Mouse (Mus musculus): ENCODE data around the gene Zmym2. TPM values are rescaled to one million over a fixed set of nuclear protein-coding genes. Genes with fewer than 3 reads are reported as not detected.

The Zmym2 gene
- polyA plus RNA-seq, 2 experiments, result 6.6 to 6.7 TPM

DNA sequence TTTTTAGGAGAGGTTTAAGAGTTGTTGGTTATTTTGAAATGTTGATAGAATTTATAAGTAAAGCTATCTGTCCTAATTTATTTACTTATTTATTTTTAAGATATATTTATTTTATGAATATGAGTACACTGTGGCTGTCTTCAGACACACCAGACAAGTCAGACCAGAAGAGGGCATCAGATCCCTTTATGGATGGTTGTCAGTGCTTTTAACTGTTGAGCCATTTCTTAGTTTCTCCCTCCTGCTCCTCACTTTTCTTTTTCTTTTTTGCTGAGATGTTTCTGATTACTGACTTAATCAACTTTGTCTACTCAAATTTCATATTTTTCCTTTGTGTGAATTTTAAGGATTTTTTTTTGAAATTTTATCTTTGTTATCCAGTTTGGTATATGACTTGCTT lies 13.2 kb downstream of the Zmym2 start:
- no peaks in the 10 kb centered on the region; the same call in 1 of the 2 replicates for H3K36me3 ChIP-seq (replicated peaks; ENCODE audit: control insufficient read depth, insufficient read depth, low read depth)
- H3K27me3 ChIP-seq (ENCODE audit: control insufficient read depth, insufficient read depth, low read length), result no peaks in the 10 kb centered on the region
- H3K9me3 ChIP-seq (ENCODE audit: control insufficient read depth, low read length), result no peaks in the 10 kb centered on the region
- no peak overlapping the region for H3K27ac ChIP-seq
- TF ChIP-seq EP300 (IDR thresholded peaks at IDR 0.05; ENCODE audit: low read depth) (no peak), CTCF (IDR thresholded peaks at IDR 0.05; ENCODE audit: low read depth) (no peak)
- DNase-seq (ENCODE audit: low read depth in 3 of 3, low spot score in 3 of 3), result no peak
- no peaks in the 10 kb centered on the region for H3K4me1 ChIP-seq (replicated peaks; ENCODE audit: control insufficient read depth in 2 of 2, insufficient read depth in 2 of 2, low read length in 1 of 2)
- ATAC-seq (ENCODE audit: insufficient read depth), result no peak
- no peak overlapping the region for H3K9ac ChIP-seq (replicated peaks)
- no peak overlapping the region for H3K4me2 ChIP-seq (ENCODE audit: low read depth)
- H3K4me3 ChIP-seq (ENCODE audit: insufficient read depth in 1 of 2, low read depth in 2 of 2, low read length in 2 of 2), result no peak overlapping the region

DNA sequence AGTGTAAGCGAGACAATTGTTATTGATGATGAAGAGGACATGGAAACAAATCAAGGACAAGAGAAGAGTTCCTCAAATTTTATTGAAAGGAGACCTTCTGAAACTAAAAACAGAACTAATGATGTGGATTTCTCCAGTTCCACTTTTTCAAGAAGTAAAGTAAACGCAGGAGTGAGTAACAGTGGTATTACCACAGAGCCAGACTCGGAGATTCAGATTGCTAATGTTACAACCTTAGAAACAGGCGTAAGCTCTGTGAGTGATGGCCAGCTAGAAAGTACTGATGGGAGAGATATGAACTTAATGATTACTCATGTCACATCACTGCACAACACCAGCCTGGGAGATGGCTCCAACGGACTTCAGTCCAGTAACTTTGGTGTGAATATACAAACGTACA lies 16.6 kb downstream of the Zmym2 start:
- Histone ChIP-seq H3K27me3 (ENCODE audit: control insufficient read depth, insufficient read depth, low read length) (no peaks in the 10 kb centered on the region), H3K9ac (replicated peaks) (no peak overlapping the region), H3K9me3 (ENCODE audit: control insufficient read depth, low read length) (no peaks in the 10 kb centered on the region), H3K4me1 (replicated peaks; ENCODE audit: control insufficient read depth in 2 of 2, insufficient read depth in 2 of 2, low read length in 1 of 2) (no peaks in the 10 kb centered on the region), H3K4me2 (ENCODE audit: low read depth) (no peak overlapping the region), H3K4me3 (ENCODE audit: insufficient read depth in 1 of 2, low read depth in 2 of 2, low read length in 2 of 2) (no peak overlapping the region), H3K36me3 (replicated peaks; ENCODE audit: control insufficient read depth, insufficient read depth, low read depth) (no peaks in the 10 kb centered on the region; the same call in 1 of the 2 replicates), H3K27ac (no peak overlapping the region)
- DNase-seq (ENCODE audit: low read depth in 3 of 3, low spot score in 3 of 3) (no peak), ATAC-seq (ENCODE audit: insufficient read depth) (no peak)
- TF ChIP-seq EP300 (IDR thresholded peaks at IDR 0.05; ENCODE audit: low read depth), result no peak
- TF ChIP-seq CTCF (IDR thresholded peaks at IDR 0.05; ENCODE audit: low read depth), result no peak
- WGBS (ENCODE audit: insufficient replicate concordance), result 74% methylated on average over 6 of the region's 6 CpGs

- Histone ChIP-seq H3K9ac (replicated peaks) (no peak overlapping the region), H3K36me3 (replicated peaks; ENCODE audit: control insufficient read depth, insufficient read depth, low read depth) (no peaks in the 10 kb centered on the region; the same call in 1 of the 2 replicates), H3K9me3 (ENCODE audit: control insufficient read depth, low read length) (no peaks in the 10 kb centered on the region), H3K27ac (no peak overlapping the region), H3K27me3 (ENCODE audit: control insufficient read depth, insufficient read depth, low read length) (no peaks in the 10 kb centered on the region), H3K4me1 (replicated peaks; ENCODE audit: control insufficient read depth in 2 of 2, insufficient read depth in 2 of 2, low read length in 1 of 2) (no peaks in the 10 kb centered on the region), H3K4me2 (ENCODE audit: low read depth) (no peak overlapping the region), H3K4me3 (ENCODE audit: insufficient read depth in 1 of 2, low read depth in 2 of 2, low read length in 2 of 2) (no peak overlapping the region)
- WGBS (ENCODE audit: insufficient replicate concordance), result 68% methylated on average over 1 of the region's 1 CpGs
- no peak for ATAC-seq (ENCODE audit: insufficient read depth)
- TF ChIP-seq EP300 (IDR thresholded peaks at IDR 0.05; ENCODE audit: low read depth), result no peak
- no peak for TF ChIP-seq CTCF (IDR thresholded peaks at IDR 0.05; ENCODE audit: low read depth)
- DNase-seq (ENCODE audit: low read depth in 3 of 3, low spot score in 3 of 3), result no peak
Measured at GRCm38 (mm10) chr14:56905696-56906095, 19.2 kb downstream of the Zmym2 start.

DNA sequence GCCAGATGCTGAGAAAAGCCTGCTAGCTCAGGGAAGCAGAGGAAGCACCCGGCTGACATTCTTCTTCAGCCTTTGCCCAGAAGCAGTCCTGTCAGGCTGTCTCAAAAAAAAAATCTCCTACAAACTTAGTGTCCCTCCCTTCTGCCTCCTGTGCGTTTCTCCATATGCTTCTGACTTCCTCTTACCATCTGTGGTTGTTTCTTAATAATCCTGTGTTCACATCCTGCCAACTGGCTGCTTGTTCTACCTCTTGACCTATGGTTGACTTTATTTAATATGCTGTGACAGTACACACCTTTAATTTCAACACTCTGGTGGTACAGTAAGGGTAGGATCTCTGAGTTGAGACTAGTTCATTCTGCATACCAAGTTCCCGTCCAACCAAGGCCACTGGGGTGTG lies 32.1 kb downstream of the Zmym2 start:
- Histone ChIP-seq H3K27me3 (ENCODE audit: control insufficient read depth, insufficient read depth, low read length) (no peaks in the 10 kb centered on the region), H3K4me2 (ENCODE audit: low read depth) (no peak overlapping the region), H3K36me3 (replicated peaks; ENCODE audit: control insufficient read depth, insufficient read depth, low read depth) (0 out of 2 replicates have a peak, but pooled peaks cover 2% of the 10 kb centered on the region), H3K9me3 (ENCODE audit: control insufficient read depth, low read length) (no peaks in the 10 kb centered on the region), H3K4me3 (ENCODE audit: insufficient read depth in 1 of 2, low read depth in 2 of 2, low read length in 2 of 2) (no peak overlapping the region), H3K4me1 (replicated peaks; ENCODE audit: control insufficient read depth in 2 of 2, insufficient read depth in 2 of 2, low read length in 1 of 2) (no peaks in the 10 kb centered on the region), H3K27ac (no peak overlapping the region), H3K9ac (replicated peaks) (no peak overlapping the region)
- no peak for ATAC-seq (ENCODE audit: insufficient read depth)
- TF ChIP-seq CTCF (IDR thresholded peaks at IDR 0.05; ENCODE audit: low read depth) (no peak), EP300 (IDR thresholded peaks at IDR 0.05; ENCODE audit: low read depth) (no peak)
- 51% methylated on average over 3 of the region's 3 CpGs for WGBS (ENCODE audit: insufficient replicate concordance)
- no peak for DNase-seq (ENCODE audit: low read depth in 3 of 3, low spot score in 3 of 3)

DNA sequence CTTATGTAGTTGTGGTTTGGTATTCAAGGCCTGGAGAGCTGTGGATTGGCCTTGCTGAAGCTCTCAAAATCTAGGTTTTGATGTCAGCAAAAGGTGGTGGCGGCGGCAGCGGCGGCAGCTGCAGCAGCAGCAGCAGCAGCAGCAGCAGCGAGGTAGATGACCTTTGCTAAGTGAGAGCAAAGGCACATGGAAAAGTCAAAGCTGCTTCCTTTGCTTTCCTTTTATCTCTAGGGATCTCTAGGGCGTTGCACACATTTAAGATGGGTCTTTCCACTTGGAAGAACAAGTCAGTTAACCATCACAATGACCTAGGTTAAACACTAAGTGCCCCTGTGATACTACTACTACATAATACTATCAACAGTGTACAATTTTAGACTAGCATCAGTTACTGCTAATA lies 49.0 kb downstream of the Zmym2 start:
- Histone ChIP-seq H3K9ac (replicated peaks) (no peak overlapping the region), H3K9me3 (ENCODE audit: control insufficient read depth, low read length) (no peaks in the 10 kb centered on the region), H3K27ac (no peak overlapping the region), H3K4me1 (replicated peaks; ENCODE audit: control insufficient read depth in 2 of 2, insufficient read depth in 2 of 2, low read length in 1 of 2) (no peaks in the 10 kb centered on the region), H3K36me3 (replicated peaks; ENCODE audit: control insufficient read depth, insufficient read depth, low read depth) (peaks cover 2% of the 10 kb centered on the region), H3K27me3 (ENCODE audit: control insufficient read depth, insufficient read depth, low read length) (no peaks in the 10 kb centered on the region), H3K4me2 (ENCODE audit: low read depth) (no peak overlapping the region), H3K4me3 (ENCODE audit: insufficient read depth in 1 of 2, low read depth in 2 of 2, low read length in 2 of 2) (no peak overlapping the region)
- DNase-seq (ENCODE audit: low read depth in 3 of 3, low spot score in 3 of 3) (no peak), ATAC-seq (ENCODE audit: insufficient read depth) (no peak)
- 82% methylated on average over 6 of the region's 6 CpGs for WGBS (ENCODE audit: insufficient replicate concordance)
- TF ChIP-seq EP300 (IDR thresholded peaks at IDR 0.05; ENCODE audit: low read depth), result no peak
- TF ChIP-seq CTCF (IDR thresholded peaks at IDR 0.05; ENCODE audit: low read depth), result no peak
